Comparison of ENCODE assay signal across 24 mouse cellular contexts in the genomic region with DNA sequence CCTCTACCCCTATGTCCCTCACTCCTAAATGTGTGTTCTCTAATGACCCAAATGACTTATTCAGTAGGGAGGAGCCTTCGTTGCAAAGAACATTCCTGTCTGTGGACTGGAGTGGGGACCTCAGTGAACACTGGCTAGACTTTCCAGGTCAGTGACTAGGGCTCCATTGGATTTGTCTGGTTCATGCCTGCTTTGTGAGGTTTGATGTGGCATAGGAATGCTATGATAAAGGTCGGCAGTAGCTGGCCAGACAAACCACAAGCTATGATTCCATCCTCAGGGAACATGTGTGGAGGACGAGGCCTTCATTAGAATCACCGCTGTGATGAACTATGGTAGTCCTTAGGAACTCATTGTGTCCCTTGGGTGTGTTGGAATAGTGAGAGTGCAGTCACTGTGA. TPM values are rescaled to one million over a fixed set of nuclear protein-coding genes. Genes with fewer than 3 reads are reported as not detected.
"Had no signal": no experiment of that assay in that cellular context is flagged by ENCODE, and none has a peak within 500 bp of the region (broad histone marks: within the 10 kb centered on the region; RNA-seq: fewer than 3 reads in every experiment).

No protein-coding gene starts in this region.

- H3K9ac ChIP-seq: limb, embryonic 12.5 days; limb, embryonic 15.5 days; lung, embryonic 14.5 days; midbrain, embryonic 12.5 days; midbrain, embryonic 15.5 days; neural tube, embryonic 12.5 days; neural tube, embryonic 15.5 days had no signal

- H3K4me2 ChIP-seq: limb, embryonic 12.5 days; limb, embryonic 15.5 days; lung, embryonic 14.5 days; midbrain, embryonic 12.5 days; midbrain, embryonic 15.5 days; neural tube, embryonic 12.5 days; neural tube, embryonic 15.5 days had no signal

- H3K9me3 ChIP-seq: limb, embryonic 12.5 days; limb, embryonic 15.5 days; midbrain, embryonic 12.5 days; midbrain, embryonic 15.5 days; neural tube, embryonic 12.5 days; neural tube, embryonic 15.5 days had no signal

- H3K27me3 ChIP-seq: limb, embryonic 12.5 days; limb, embryonic 15.5 days; midbrain, embryonic 12.5 days; midbrain, embryonic 15.5 days; neural tube, embryonic 12.5 days; neural tube, embryonic 15.5 days had no signal

- DNase-seq: layer of hippocampus, postnatal 36 days; lung, embryonic 14.5 days; retina, postnatal 1 day; right cerebral cortex, postnatal 25 days had no signal

- ATAC-seq: intestine, postnatal 0 days; lung, postnatal 0 days; midbrain, embryonic 15.5 days had no signal

- H3K4me3 ChIP-seq: left cerebral cortex, adult 2 months; limb, embryonic 12.5 days; limb, embryonic 15.5 days; midbrain, embryonic 12.5 days; midbrain, embryonic 15.5 days; neural tube, embryonic 12.5 days; neural tube, embryonic 15.5 days had no signal

- H3K27ac ChIP-seq: left cerebral cortex, adult 2 months; limb, embryonic 12.5 days; limb, embryonic 15.5 days; macrophage; midbrain, embryonic 12.5 days; midbrain, embryonic 15.5 days; neural tube, embryonic 12.5 days; neural tube, embryonic 15.5 days had no signal

RNA-seq across cellular contexts. Expression of a gene that starts 54.5 kb away (rescaled TPM):
- total RNA-seq: layer of hippocampus, adult 8-10 months; layer of hippocampus, postnatal 10 days; layer of hippocampus, postnatal 36 days; left cerebral cortex, adult 2 months; left cerebral cortex, postnatal 10 days; left cerebral cortex, postnatal 36 days; megakaryocyte, adult 5-6 weeks had no signal
- polyA plus RNA-seq: intestine, embryonic 14.5 days; intestine, postnatal 0 days; limb, embryonic 12.5 days; limb, embryonic 15.5 days; liver, embryonic 16.5 days; lung, embryonic 14.5 days; macrophage; midbrain, embryonic 12.5 days; neural tube, embryonic 12.5 days; neural tube, embryonic 15.5 days; spleen, adult 2 months; stomach, embryonic 16.5 days; urinary bladder, adult 2 months had no signal
